Mouse (Mus musculus) layer of hippocampus, adult 9-11 months (tissue): ENCODE results near the gene Hist1h2ag.

ENCODE experiments used
- DNase-seq: peaks from one replicate; pipeline ENCODE4 v3.0.0; 2022

Hist1h2ag gene

DNA sequence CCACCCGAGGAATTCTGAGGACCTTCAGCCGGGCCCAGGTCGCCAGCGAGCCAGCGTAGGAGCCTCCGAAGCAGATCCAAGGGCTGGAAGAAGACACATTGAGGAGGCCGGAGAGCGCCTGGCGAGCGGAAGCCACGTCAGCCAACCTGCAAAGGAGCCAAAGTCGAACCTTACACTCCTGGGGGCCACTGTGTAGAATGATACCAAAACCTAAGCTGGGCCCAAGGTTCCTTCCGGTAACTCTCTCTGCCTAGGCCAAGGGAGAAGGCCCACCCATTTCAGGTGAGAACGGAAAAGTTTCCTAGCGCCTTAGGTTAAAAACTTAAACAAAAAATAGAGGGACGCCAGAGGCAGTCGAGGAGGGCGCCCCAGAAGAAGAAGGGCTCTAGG is 35.6 kb downstream of the Hist1h2ag start:
- no peak for DNase-seq

DNA sequence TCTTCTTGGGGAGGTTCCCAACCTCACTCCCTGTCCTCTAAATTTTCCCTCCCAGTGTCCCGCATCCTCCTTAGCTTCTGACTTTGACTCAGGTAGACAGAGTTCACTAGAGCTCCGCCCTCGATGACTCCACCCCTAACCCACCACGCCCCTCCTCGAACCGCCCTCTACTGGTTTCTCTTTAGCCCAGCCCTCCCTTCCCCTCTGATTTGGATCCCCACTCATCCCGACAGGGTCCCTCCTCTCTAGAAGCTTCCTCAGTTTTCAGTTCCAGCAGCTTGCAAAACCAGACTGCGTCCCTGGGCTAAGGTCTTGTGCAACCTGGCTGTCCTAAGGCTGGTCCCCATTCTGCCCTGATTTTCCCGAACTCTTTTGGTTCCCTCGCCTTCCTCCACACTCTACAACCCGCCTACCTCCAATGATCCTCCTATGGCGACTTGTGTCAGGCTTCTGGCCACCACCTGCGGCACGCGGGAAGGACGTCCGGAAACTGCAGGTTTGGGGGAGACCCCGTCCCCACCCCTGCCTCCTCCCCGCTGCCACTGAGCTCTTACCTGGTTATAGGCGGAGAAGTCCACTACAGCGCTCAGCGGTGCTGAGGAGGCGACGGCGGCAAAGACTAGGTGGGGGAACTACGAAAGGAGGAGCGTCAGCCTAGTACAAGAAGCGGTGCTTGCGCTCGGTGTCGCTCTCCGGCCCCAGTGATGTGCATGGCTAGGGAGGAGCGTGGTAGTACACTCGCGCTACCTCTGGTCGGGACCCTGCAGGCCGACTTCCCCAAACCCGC is 36.2 kb downstream of the Hist1h2ag start:
- DNase-seq: no peak

DNA sequence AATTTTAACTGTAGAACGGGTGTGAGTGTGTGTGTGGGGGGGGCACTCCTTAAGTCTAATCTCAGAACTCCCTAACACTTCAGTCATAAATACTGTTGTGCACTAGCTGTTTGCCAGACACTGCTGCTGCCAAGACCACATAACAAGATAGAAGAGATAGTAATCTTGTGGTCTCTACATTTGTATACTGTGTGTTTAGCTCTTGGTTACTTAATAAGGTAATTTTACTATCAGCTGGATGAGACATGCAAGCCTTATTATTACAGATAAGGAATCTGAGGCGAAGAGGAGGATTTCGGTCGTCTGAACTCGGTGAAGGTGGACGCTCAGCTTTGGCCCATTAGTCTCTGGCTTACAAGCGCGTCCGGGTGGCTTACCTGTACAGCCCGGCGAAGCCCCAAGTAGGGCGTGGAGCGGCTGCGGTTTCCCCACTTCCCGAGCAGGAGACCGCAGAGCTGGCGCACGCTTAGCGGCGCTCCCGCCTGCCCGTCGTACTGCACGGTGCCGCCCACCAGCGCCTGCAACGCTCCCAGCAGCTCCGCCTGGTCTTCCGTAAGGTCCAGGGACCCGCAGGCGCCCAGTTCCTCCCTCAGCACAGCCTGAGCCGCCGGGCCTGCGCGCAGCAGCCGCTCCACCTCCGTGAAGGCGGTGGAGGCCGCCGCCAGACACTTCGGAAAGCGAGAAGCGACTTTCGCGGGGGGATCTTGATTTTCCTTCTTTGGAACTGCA is 37.0 kb downstream of the Hist1h2ag start:
- DNase-seq: no peak

DNA sequence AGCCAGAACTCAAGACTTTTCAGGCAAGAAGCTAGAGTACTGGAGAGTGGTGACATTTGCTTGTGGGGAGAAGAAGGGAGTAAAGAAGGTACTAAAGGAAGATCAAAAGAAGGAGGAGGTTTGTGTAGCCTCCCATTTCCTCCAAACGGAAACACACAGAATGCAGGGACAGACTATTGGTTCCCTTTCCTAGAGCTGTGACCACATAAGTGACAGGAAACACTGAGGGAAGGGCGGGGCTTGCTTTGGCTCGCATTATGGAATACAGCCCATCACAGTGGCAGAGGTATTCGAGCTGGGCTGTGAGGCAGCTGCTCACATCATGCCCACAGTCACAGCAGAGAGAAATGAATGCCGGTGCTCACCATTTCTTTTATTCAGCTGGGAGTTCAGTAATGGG is 40.9 kb downstream of the Hist1h2ag start:
- DNase-seq: no peak

DNA sequence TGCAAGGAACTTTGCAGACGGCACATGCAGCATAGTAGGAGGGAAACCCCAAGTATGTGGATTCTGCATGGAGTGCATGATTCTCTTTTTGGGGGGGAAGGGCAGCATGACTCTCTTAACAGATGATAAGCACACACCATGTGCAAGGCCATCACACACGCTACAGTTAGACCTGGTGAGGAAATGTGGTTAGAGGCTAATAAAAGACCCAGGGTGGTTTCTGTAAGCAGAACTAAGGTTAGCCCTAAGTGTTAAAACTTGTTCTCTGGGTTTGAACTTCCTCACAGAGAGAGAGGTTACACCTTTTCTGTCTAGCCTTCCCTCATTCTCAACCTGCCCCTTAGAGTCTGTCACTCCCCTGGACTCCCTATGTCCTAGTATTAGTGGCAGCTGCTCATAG is 41.4 kb downstream of the Hist1h2ag start:
- no peak for DNase-seq

DNA sequence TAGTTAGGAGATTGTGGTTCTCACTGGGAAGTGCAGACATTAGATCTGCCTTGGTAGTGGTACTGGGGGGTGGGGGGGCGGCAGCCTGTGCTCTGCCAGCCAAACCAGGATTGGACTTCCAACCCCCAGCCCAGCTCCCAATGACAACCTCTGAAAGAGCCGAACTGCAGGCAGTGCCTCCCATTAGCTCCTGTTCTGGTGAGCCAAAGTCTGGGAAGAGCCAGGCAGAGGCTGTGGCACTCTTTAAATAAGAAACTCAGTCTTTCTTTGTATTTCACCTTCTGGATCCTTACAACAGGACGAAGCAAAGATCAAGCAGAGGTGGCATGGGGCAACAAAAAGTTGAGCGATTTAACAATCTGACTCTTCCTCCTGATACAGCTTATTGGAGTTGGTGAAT is 43.6 kb downstream of the Hist1h2ag start:
- DNase-seq: no peak

DNA sequence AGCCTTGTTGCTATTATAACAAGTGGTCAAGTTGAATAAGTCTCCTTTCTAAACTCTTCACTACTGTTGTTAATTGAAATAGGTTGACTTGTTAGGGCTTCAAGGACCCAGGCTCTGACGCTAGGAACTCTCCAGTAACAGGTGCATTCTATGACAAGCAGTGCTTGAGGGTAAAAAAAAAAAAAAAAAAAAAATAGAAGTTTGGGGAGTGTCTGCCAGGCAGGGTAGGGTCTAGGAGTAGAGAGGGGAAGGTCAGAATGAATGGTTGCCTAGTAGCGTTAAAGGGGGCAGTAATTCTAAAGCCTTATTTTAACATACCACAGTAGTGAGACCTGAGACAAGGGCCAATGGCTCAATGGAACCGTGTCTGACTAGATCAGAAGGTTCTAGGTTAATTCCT is 44.3 kb downstream of the Hist1h2ag start:
- no peak for DNase-seq

DNA sequence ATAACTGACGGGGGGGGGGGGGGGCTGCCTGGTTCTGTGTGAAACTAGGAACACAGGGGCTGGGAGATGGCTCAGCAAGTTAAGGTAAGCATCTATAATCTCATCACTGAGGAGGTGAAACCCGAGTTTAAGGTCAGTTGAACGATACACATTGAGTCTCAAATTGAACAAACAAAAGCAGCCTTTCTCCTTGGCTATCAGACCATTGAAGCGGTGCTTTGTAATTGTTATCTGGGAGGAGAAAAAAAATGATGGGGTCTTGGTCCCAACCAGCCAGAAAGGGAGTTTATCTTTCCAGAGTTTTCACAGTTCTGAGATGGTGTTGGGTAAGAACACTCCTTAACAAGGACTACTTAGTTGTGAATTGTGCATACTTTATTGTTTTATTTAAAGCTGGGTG is 44.9 kb downstream of the Hist1h2ag start:
- no peak for DNase-seq

DNA sequence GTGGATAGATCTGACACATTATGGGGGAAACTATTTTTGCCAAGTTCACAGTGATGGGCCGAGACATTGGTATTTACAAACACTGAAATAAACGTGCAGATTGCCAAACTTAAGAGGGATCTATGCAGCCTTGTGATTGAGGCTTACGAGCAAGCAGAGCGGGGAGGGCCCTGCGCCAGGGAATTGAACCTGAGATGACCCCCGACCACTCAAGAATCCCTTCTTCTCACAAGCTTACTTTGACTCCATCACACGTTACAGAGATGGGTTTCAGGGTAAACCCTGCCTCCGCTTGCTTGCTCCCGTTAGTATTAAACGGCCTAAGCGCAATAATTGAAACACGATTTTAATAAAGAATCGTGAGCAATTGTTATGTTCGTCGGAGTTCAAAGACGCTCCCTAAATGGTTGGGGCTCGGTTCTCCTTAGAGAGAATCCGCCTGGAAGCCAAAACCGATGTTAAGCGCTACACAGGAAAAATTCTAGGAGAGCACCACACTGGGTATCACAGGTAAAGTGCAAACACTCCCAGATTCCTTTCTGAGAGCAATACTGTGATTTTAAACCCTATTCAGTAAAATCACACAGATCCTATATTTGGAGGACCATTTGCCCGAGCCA is 45.4 kb downstream of the Hist1h2ag start:
- no peak for DNase-seq

DNA sequence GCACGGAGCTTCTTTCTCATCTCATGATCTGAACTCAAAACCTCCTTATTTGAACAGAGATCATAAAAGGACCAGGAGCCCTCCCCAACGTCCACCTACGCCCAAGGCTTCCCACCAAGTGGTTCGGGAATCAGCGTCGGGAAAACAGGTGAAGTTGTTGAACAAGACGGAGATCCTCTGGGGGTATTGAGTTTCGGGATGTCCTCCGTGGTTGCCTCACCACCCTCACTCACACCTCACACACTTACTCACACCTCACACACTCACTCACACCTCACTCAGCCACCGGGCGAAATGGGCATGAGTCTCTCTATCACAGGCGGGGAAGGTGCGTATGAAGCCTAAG is 45.9 kb downstream of the Hist1h2ag start:
- DNase-seq: no peak

DNA sequence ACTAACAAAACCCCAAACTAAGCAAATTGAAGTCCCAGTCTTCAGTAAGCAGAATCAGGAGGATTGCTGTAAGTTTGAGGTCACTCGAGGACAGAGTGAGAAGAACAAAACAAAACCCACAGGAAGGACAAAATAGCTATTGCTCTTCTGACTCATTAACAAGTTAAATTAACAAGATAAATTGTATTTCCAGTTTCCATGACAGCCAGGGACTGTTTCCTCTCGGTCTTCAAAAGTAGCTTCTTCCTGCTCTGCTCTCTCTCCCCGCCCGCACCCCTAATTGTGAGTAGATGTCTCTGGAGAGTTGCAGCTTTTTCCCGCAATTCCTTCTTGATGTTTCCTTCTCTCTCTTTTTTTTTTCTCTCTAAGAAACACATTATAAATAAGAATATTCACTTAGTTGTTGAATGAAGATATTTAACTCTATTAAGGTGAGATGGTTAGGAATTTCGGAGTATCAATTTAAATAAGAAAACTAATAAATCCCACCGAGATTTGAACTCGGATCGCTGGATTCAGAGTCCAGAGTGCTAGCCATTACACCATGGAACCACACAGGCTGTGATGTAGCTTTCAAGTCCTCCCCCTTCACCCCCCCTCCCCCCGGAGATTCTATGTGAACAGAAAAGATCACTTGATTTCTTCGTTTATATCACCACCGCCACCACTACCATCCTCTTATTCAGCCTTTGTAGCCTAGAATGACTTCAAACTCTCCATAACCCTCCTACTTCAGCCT is 46.5 kb downstream of the Hist1h2ag start:
- DNase-seq: no peak

DNA sequence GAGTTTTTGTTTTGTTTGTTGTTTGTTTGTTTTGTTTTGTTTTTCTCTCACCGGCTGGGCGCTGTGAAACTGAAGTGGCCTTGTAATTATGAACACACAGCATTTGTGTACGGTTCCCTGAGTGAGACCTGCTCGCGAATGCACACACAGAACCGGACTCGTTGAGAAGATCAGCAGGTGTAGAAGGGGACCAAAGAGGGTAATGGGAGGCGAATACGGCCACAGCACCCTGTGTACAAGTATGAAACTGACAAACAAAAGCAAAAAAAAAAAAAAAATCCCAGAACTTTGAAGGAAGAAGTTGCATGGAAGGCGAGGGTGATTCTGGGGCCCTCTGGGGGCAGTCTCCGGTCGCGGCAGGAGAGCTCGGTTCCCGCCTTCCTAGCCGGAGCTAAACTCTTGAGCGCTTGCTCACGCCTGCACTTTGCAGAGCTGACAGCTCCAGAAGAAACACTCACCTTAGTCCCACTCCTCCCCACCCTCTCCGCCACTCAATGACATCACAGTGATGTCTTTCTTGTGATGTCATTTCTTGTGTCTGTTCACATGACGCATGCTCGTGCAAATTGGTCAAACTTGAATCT is 47.3 kb downstream of the Hist1h2ag start:
- no peak for DNase-seq

DNA sequence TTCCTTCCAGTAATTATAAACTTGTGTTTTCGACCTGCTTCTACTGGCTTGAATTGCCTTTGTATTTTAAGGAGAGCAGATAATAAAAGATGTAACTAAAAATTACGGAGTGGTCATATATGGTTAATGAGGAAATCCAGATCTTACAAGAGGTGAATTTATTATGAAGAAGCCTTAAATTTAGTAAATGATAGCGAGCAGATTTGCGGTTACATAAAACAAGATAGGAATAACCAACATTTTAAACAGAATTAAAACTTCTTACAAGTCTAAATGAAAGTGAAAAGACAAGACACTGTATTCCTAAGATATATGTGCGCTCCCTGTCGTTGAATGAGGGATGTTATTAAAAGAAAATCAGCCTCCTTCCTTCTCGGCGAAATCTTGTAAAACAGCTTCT is 47.8 kb downstream of the Hist1h2ag start:
- DNase-seq: no peak

DNA sequence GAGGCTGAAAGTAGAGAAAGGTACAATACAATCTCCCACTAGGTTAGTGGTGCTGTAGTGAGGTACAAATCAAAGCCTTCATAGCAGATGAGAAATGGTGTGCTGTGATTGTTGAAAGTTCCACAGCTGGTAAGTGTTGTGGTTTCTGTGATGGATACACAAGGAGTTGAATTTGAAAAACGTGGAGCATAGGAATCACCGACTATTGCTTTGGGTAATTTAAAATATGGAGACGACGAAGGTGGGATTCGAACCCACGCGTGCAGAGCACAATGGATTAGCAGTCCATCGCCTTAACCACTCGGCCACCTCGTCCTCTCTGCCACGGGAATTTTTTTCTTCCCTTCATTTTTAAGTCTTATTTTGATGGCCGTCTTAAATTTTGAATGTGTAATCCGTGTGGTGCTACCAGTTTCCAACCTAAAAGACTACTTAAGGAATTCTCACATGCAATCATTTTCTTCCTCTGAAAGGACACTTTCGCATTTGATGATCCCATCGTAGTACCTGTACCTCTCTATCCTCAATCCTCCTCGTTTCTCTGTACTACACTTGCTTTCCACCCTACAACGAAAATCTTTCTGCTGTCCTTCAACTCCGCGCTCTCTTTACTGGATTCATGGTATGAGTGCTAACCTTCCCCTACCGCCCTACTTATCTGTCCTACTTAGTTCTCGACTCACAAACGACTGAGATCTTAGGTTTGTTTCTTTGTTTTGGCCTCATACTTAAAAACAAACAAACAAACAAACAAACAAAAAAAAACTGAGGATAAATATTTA is 48.6 kb downstream of the Hist1h2ag start:
- no peak for DNase-seq

DNA sequence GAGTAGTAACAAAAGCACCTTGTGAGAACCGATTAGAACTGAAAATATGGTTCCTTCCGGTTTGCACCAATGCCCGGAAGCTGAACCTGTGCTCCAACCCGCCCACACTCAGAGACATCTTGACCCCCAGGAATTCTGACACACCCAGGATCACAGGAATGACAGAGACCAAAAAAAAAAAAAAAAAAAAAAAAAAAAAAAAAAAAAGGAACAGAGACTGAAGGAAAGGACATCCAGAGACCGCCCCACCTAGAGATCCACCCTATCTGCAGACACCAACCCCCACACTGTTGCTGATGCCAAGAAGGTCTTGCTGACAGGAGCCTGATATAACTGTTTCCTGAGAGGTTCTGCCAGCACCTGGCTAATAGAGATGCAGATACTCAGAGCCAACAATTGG is 50.2 kb downstream of the Hist1h2ag start:
- DNase-seq: no peak
